Mouse (Mus musculus) lung, postnatal 36 days (tissue): ENCODE results near the gene Castor2.

Source experiments
- DNase-seq: peaks from one replicate; pipeline ENCODE4 v3.0.0; 2022; ENCODE audit warnings: mixed read lengths

Gene Castor2

GRCm38 (mm10) chr5:134168033-134168432 is 68.5 kb downstream of the Castor2 start:
- no peak for DNase-seq

GRCm38 (mm10) chr5:134169231-134169630 is 69.7 kb downstream of the Castor2 start:
- no peak for DNase-seq

GRCm38 (mm10) chr5:134170167-134170566 is 70.7 kb downstream of the Castor2 start:
- DNase-seq = no peak

GRCm38 (mm10) chr5:134173206-134173605 is 73.7 kb downstream of the Castor2 start:
- DNase-seq = peak; percentile 43

GRCm38 (mm10) chr5:134175696-134176095 is 76.2 kb downstream of the Castor2 start:
- DNase-seq = no peak

- DNase-seq = peak; percentile 92
Measured at GRCm38 (mm10) chr5:134176169-134176881, 76.8 kb downstream of the Castor2 start, which contains the start of gene Rcc1l. Gene Rcc1l (minus strand): TSS chr5:134176774.

GRCm38 (mm10) chr5:134178536-134178935 is 79.0 kb downstream of the Castor2 start:
- no peak for DNase-seq

GRCm38 (mm10) chr5:134179871-134180270 is 80.4 kb downstream of the Castor2 start:
- peak; percentile 95 for DNase-seq

GRCm38 (mm10) chr5:134182172-134182571 is 82.7 kb downstream of the Castor2 start:
- DNase-seq = no peak

GRCm38 (mm10) chr5:134182735-134183134 is 83.2 kb downstream of the Castor2 start:
- peak; percentile 76 for DNase-seq

GRCm38 (mm10) chr5:134183162-134183561 is 83.7 kb downstream of the Castor2 start:
- no peak for DNase-seq

GRCm38 (mm10) chr5:134183880-134184808 is 84.6 kb downstream of the Castor2 start, which contains the start of gene Gtf2ird2:
Gene Gtf2ird2 (plus strand): TSS chr5:134184019.
- peak; percentile 99 for DNase-seq

- no peak for DNase-seq
Measured at GRCm38 (mm10) chr5:134186059-134186458, 86.5 kb downstream of the Castor2 start.

- DNase-seq = peak; percentile 82
Measured at GRCm38 (mm10) chr5:134186961-134187731, 87.6 kb downstream of the Castor2 start.

- no peak for DNase-seq
Measured at GRCm38 (mm10) chr5:134188571-134188970, 89.1 kb downstream of the Castor2 start.

GRCm38 (mm10) chr5:134193664-134194063 is 94.2 kb downstream of the Castor2 start:
- DNase-seq = no peak
